Mouse (Mus musculus) cerebellum, adult 18-20 months (tissue): ENCODE measurements around the gene Usp7.

Experiments
- DNase-seq, 2 experiments: peaks; one replicate each; pipeline ENCODE4 v3.0.0; 2021

The Usp7 gene

GRCm38 (mm10) chr16:8791949-8792557, at the start of gene Usp7:
TSS of gene Usp7 (minus strand) at chr16:8792308.
- DNase-seq, result no peak

GRCm38 (mm10) chr16:8840557-8840956, 48.4 kb upstream of the Usp7 start:
- DNase-seq, result no peak

GRCm38 (mm10) chr16:8838921-8839320, 46.8 kb upstream of the Usp7 start:
- no peak for DNase-seq

- no peak for DNase-seq
These were observed 45.5 kb upstream of the Usp7 start for GRCm38 (mm10) chr16:8837595-8837994.

- no peak for DNase-seq
These were observed 44.8 kb upstream of the Usp7 start for GRCm38 (mm10) chr16:8836876-8837275.

- peak; percentile 29 for DNase-seq
These were observed 39.1 kb upstream of the Usp7 start for GRCm38 (mm10) chr16:8831241-8831640.

- peak; percentile 61 to 73 for DNase-seq
These were observed 38.5 kb upstream of the Usp7 start for GRCm38 (mm10) chr16:8830431-8831211.

GRCm38 (mm10) chr16:8829564-8830359, 37.7 kb upstream of the Usp7 start, which contains the start of gene 1810013L24Rik:
TSS of gene 1810013L24Rik (plus strand) at chr16:8830100.
- DNase-seq, result peak; percentile 98 to 99

GRCm38 (mm10) chr16:8828636-8829563, 36.8 kb upstream of the Usp7 start:
- peak; percentile 29 to 71 for DNase-seq

- DNase-seq, result no peak
These were observed 35.3 kb upstream of the Usp7 start for GRCm38 (mm10) chr16:8827366-8827765.

GRCm38 (mm10) chr16:8823661-8824060, 31.6 kb upstream of the Usp7 start:
- no peak for DNase-seq

- no peak for DNase-seq
These were observed 30.5 kb upstream of the Usp7 start for GRCm38 (mm10) chr16:8822586-8822985.

- peak; percentile 55 to 56 for DNase-seq
These were observed 29.3 kb upstream of the Usp7 start for GRCm38 (mm10) chr16:8821429-8821828.

- DNase-seq, result peak; percentile 40 to 45
These were observed 25.8 kb upstream of the Usp7 start for GRCm38 (mm10) chr16:8817872-8818271.

- DNase-seq, result no peak
These were observed 18.5 kb upstream of the Usp7 start for GRCm38 (mm10) chr16:8810399-8811127.

GRCm38 (mm10) chr16:8806703-8807102, 14.6 kb upstream of the Usp7 start:
- DNase-seq, result peak in 1 of 2 experiments; percentile 18

GRCm38 (mm10) chr16:8795906-8796305, 3.8 kb upstream of the Usp7 start:
- no peak for DNase-seq

- no peak for DNase-seq
These were observed 2.8 kb upstream of the Usp7 start for GRCm38 (mm10) chr16:8794952-8795351.

- DNase-seq, result no peak
These were observed 1.2 kb downstream of the Usp7 start for GRCm38 (mm10) chr16:8790886-8791285.

- DNase-seq, result no peak
These were observed 7.4 kb downstream of the Usp7 start for GRCm38 (mm10) chr16:8784753-8785152.

- no peak for DNase-seq
These were observed 8.8 kb downstream of the Usp7 start for GRCm38 (mm10) chr16:8783198-8783913.
